Mouse (Mus musculus) heart, postnatal 0 days (tissue): ENCODE results near the gene Snupn.

Experiments used
- CTCF ChIP-seq: IDR thresholded peaks from 2 replicates; pipeline ENCODE4 v1.5.1; 2016; ENCODE audit warnings: antibody characterized with exemption, control low read depth, low read depth
- EP300 ChIP-seq: IDR thresholded peaks from 2 replicates; pipeline ENCODE4 v1.6.1; 2016; ENCODE audit warnings: antibody characterized with exemption, low read depth

- TF ChIP-seq CTCF: no peak
- TF ChIP-seq EP300: no peak
Measured at GRCm38 (mm10) chr9:56975199-56975598, 24.5 kb downstream of the Snupn start.
